In the genomic region with DNA sequence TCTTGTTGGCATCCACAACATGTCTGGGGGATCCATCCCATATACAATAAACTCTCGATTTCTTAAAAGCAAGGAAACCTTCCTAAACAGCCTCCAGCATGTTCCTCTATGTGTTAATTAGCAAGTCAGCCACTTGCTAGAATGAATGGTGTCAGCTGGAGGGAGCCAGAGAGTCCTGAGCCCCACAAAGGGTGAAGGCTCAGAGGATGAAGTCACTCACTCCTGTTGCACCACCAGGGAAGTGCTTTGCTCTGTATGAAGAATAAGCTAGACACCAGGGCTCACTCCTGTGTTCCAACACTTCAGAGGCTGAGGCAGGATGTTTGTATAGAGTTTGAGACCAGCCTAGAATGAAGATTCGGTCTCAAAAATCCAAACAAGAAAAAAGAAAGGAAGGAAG, we compare ENCODE assay signal across 10 mouse cellular contexts. TPM values are rescaled to one million over a fixed set of nuclear protein-coding genes. Genes with fewer than 3 reads are reported as not detected.
DNase-seq lines count a peak whose midpoint lies in the region; ATAC-seq and TF ChIP-seq lines count a peak whose summit lies in the region.
"Had no signal": no experiment of that assay in that cellular context is flagged by ENCODE, and none has a peak within 500 bp of the region (broad histone marks: within the 10 kb centered on the region; RNA-seq: fewer than 3 reads in every experiment).

No protein-coding gene starts in this region.

- H3K4me1 ChIP-seq in liver, postnatal 0 days (ENCODE audit: insufficient read depth) = peaks cover 6% of the 10 kb centered on the region; the same call in 1 of the 2 replicates
- peaks cover 9% of the 10 kb centered on the region for H3K4me1 ChIP-seq in liver, embryonic 11.5 days (replicated peaks; ENCODE audit: control insufficient read depth, insufficient read depth, low read length)
- peaks cover 16% of the 10 kb centered on the region; the same call in 1 of the 2 replicates for H3K4me1 ChIP-seq in heart, postnatal 0 days (ENCODE audit: control insufficient read depth, insufficient read depth)

- no peak overlapping the region for H3K27ac ChIP-seq in liver, postnatal 0 days (ENCODE audit: low read depth)
- H3K27ac ChIP-seq in liver, embryonic 11.5 days (ENCODE audit: low read depth, low read length) = no peak overlapping the region
- H3K27ac ChIP-seq in heart, postnatal 0 days (ENCODE audit: low read depth) = no peak overlapping the region; the same call in 1 of the 2 replicates
- H3K27ac ChIP-seq: limb, embryonic 13.5 days had no signal

- no peaks in the 10 kb centered on the region for H3K36me3 ChIP-seq in liver, postnatal 0 days (replicated peaks; ENCODE audit: insufficient read depth, low read length)
- no peaks in the 10 kb centered on the region for H3K36me3 ChIP-seq in liver, embryonic 11.5 days (ENCODE audit: control insufficient read depth, insufficient read depth, low read length)
- no peaks in the 10 kb centered on the region for H3K36me3 ChIP-seq in heart, postnatal 0 days (replicated peaks; ENCODE audit: control insufficient read depth, insufficient read depth, low read length)
- H3K36me3 ChIP-seq: G1E; limb, embryonic 13.5 days had no signal

- no peak for ATAC-seq in liver, postnatal 0 days
- ATAC-seq in liver, embryonic 11.5 days (replicated peaks; ENCODE audit: low FRiP score) = no peak
- ATAC-seq in heart, postnatal 0 days (ENCODE audit: insufficient read depth, low read depth) = peak; percentile 47
- no peak for ATAC-seq in monocyte, adult 5-6 weeks (replicated peaks; ENCODE audit: insufficient number of reproducible peaks, low FRiP score, low TSS enrichment, poor library complexity, severe bottlenecking)

- no peak overlapping the region for H3K4me3 ChIP-seq in liver, postnatal 0 days (ENCODE audit: low read depth, low read length)
- H3K4me3 ChIP-seq in liver, embryonic 11.5 days (ENCODE audit: low read depth, low read length) = no peak overlapping the region
- H3K4me3 ChIP-seq in heart, postnatal 0 days (ENCODE audit: low read depth, low read length) = no peak overlapping the region
- H3K4me3 ChIP-seq: limb, embryonic 13.5 days had no signal

- peak; percentile 58 for TF ChIP-seq CTCF in liver, postnatal 0 days (IDR thresholded peaks at IDR 0.05; ENCODE audit: low read depth)
- TF ChIP-seq CTCF in heart, postnatal 0 days (IDR thresholded peaks at IDR 0.05; ENCODE audit: low read depth) = peak; percentile 74

- DNase-seq in cerebellum, postnatal 10 days = peak; percentile 27 to 31
- DNase-seq in cerebellum, postnatal 36 days = no peak
- no peak for DNase-seq in liver, postnatal 0 days
- no peak for DNase-seq in liver, embryonic 11.5 days (ENCODE audit: low spot score)
- peak; percentile 81 for DNase-seq in heart, postnatal 0 days (ENCODE audit: low spot score)
- peak; percentile 43 for DNase-seq in naive thymus-derived CD4-positive, alpha-beta T cell, adult 2 months (ENCODE audit: low read depth)
- no peak for DNase-seq in ovary, postnatal 10 days (ENCODE audit: low spot score)

- H3K27me3 ChIP-seq in liver, postnatal 0 days (ENCODE audit: insufficient read depth, low read length) = peaks cover 41% of the 10 kb centered on the region
- peaks cover 21% of the 10 kb centered on the region for H3K27me3 ChIP-seq in liver, embryonic 11.5 days (replicated peaks; ENCODE audit: control insufficient read depth, insufficient read depth, low read length)
- no peaks in the 10 kb centered on the region for H3K27me3 ChIP-seq in heart, postnatal 0 days (ENCODE audit: control insufficient read depth, insufficient read depth, low read length)

- TF ChIP-seq EP300 in liver, postnatal 0 days (IDR thresholded peaks at IDR 0.05; ENCODE audit: low read depth) = no peak
- no peak for TF ChIP-seq EP300 in heart, postnatal 0 days (IDR thresholded peaks at IDR 0.05; ENCODE audit: low read depth)

- no peak overlapping the region for H3K4me2 ChIP-seq in liver, postnatal 0 days (ENCODE audit: low read depth, low read length)
- H3K4me2 ChIP-seq in liver, embryonic 11.5 days = no peak overlapping the region
- H3K4me2 ChIP-seq in heart, postnatal 0 days (ENCODE audit: low read depth, low read length) = no peak overlapping the region
- H3K4me2 ChIP-seq: limb, embryonic 13.5 days had no signal

- WGBS in liver, postnatal 0 days (ENCODE audit: insufficient replicate concordance) = 31% methylated on average over 2 of the region's 2 CpGs
- 53% methylated on average over 2 of the region's 2 CpGs for WGBS in liver, embryonic 11.5 days
- 40% methylated on average over 2 of the region's 2 CpGs for WGBS in heart, postnatal 0 days

- no peak overlapping the region for H3K9ac ChIP-seq in liver, postnatal 0 days (replicated peaks)
- H3K9ac ChIP-seq in liver, embryonic 11.5 days (ENCODE audit: low read depth, low read length) = no peak overlapping the region
- H3K9ac ChIP-seq in heart, postnatal 0 days (replicated peaks; ENCODE audit: low read depth, low read length) = no peak overlapping the region
- H3K9ac ChIP-seq: limb, embryonic 13.5 days had no signal

- H3K9me3 ChIP-seq in liver, postnatal 0 days (ENCODE audit: low read length) = no peaks in the 10 kb centered on the region
- no peaks in the 10 kb centered on the region for H3K9me3 ChIP-seq in liver, embryonic 11.5 days (ENCODE audit: control insufficient read depth, low read length)
- H3K9me3 ChIP-seq in heart, postnatal 0 days (replicated peaks; ENCODE audit: control insufficient read depth, low read length) = no peaks in the 10 kb centered on the region
- H3K9me3 ChIP-seq: G1E; limb, embryonic 13.5 days had no signal

RNA-seq across cellular contexts. Expression of a gene that starts 1.5 kb away (rescaled TPM):
- 0.90 and 1.1 TPM in 2 replicates for polyA plus RNA-seq in liver, postnatal 0 days (2015; fragmentation: Nextera tagmentation; extraction: Ambion mirVana)
- polyA plus RNA-seq in liver, embryonic 11.5 days (2014; fragmentation: Nextera tagmentation; extraction: Ambion mirVana) = 5.4 and 7.0 TPM in 2 replicates
- total RNA-seq in heart, postnatal 0 days (2014; rRNA removed; ENCODE audit: low replicate concordance) = 77.4 and 81.7 TPM in 2 replicates
- polyA plus RNA-seq in heart, postnatal 0 days (2015; fragmentation: Nextera tagmentation; extraction: Ambion mirVana) = 8.4 and 10.5 TPM in 2 replicates
- 14.4 to 19.7 TPM (median 18.2 TPM) in 3 replicates for total RNA-seq in monocyte, adult 5-6 weeks (2017)
- polyA plus RNA-seq: G1E had no signal

Comparison
In these comparisons a context has a peak if more than half of its experiments do, and no peak if none do; other contexts are left out.
1. DNase-seq: peak in cerebellum, postnatal 10 days (2 of 2), heart, postnatal 0 days (single experiment) and naive thymus-derived CD4-positive, alpha-beta T cell, adult 2 months (single experiment); none in cerebellum, postnatal 36 days (0 of 2), liver, postnatal 0 days (single experiment), liver, embryonic 11.5 days (single experiment) and ovary, postnatal 10 days (single experiment).